Mouse (Mus musculus) limb, embryonic 10.5 days (tissue): Measurements from ENCODE around the gene Skint9. TPM values are rescaled to one million over a fixed set of nuclear protein-coding genes. Genes with fewer than 3 reads are reported as not detected.
"Not testable (repeated sequence)": the region's sequence is repeated elsewhere in the genome, so short reads cannot be mapped to it uniquely, and the experiment has no call there.

Experiments used
- DNase-seq: peaks from one replicate; pipeline ENCODE4 v3.0.0-alpha.2; 2017; ENCODE audit warnings: low spot score
- H3K27ac ChIP-seq: fragments of 300-500 bp; sonication (generic); 2 replicates; pipeline ENCODE4 v1.5.1; 2016; ENCODE audit warnings: mild to moderate bottlenecking
- H3K27me3 ChIP-seq: fragments of 300-500 bp; sonication (generic); 2 replicates; pipeline ENCODE4 v1.6.1; 2016; ENCODE audit warnings: low read depth, mild to moderate bottlenecking; ENCODE audit not compliant: poor library complexity, severe bottlenecking
- H3K36me3 ChIP-seq: fragments of 300-500 bp; sonication (generic); 2 replicates; pipeline ENCODE4 v1.6.1; 2016; ENCODE audit warnings: mild to moderate bottlenecking, moderate library complexity
- H3K4me1 ChIP-seq: fragments of 300-500 bp; sonication (generic); 2 replicates; pipeline ENCODE4 v1.6.1; 2016
- H3K4me3 ChIP-seq: fragments of 300-500 bp; sonication (generic); 2 replicates; pipeline ENCODE4 v1.5.1; 2016; ENCODE audit warnings: mild to moderate bottlenecking, moderate library complexity
- H3K9me3 ChIP-seq: fragments of 300-500 bp; sonication (generic); replicated peaks from 2 replicates; pipeline ENCODE4 v1.6.1; 2016; ENCODE audit warnings: mild to moderate bottlenecking
- WGBS: fragments of 180-500 bp; shearing (Covaris S2); methylation state at CpG from one replicate; pipeline ENCODE4 v1.1.7; 2016; 5-methylcytosine and 5-hydroxymethylcytosine counted together
- polyA plus RNA-seq: library from polyadenylated mRNA; unstranded; fragments of >200 nt; fragmentation: Nextera tagmentation; extraction: Ambion mirVana; gene quantifications from 2 replicates; pipeline ENCODE4 v1.2.1, GENCODE M21; 2016

Skint9 gene
- polyA plus RNA-seq: not detected in 2 replicates

DNA sequence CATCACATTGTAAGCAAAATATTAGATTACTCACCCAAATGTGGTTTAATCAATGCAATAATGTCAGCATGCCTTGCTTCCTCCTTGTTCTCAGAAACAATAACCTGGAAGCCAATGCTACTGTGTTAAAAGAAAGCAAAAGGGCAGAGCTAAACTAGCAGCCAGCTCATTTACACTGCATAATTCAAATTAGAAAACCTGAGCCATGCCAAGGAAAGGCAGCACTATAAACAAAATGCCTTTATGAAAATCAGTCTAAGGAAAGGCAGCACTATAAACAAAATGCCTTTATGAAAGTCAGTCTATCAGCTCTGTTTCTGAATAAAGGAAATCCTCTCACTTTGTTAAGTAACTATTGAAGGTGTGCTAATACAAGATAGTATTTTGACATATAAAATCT, at the start of gene Skint9:
Gene Skint9, minus strand, starts transcription at position 101 of the 400 bp plus-strand sequence.
- no peak for DNase-seq
- Histone ChIP-seq H3K27me3 (no peaks in the 10 kb centered on the region), H3K27ac (no peak within 1 kb of the TSS), H3K4me3 (no peak within 1 kb of the TSS), H3K36me3 (no peaks in the 10 kb centered on the region), H3K4me1 (no peaks in the 10 kb centered on the region), H3K9me3 (peaks cover 9% of the 10 kb centered on the region)

DNA sequence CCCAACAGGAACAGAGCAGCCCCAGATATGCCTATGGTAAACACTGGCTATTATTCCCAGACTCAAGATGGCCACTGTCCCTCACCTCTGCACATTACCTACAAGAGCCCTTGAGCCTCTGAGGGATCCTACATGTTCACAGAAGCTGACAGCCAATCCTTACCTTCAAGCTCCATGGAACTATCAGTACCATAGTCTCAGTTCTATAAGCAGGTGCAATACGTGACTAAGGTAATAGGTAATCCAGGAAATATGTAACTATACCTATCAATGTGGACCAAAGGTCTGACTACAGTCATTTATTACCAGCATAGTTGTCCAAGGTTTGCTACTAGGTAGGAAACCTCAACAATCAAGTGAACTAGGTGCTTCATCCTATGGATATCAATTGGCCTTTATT, 1.1 kb downstream of the Skint9 start:
- no peak for DNase-seq
- H3K9me3 ChIP-seq: peaks cover 8% of the 10 kb centered on the region
- no peak overlapping the region for H3K4me3 ChIP-seq
- no peaks in the 10 kb centered on the region for H3K27me3 ChIP-seq
- no peaks in the 10 kb centered on the region for H3K4me1 ChIP-seq
- H3K27ac ChIP-seq: no peak overlapping the region
- WGBS: 71% methylated on average over 1 of the region's 1 CpGs
- no peaks in the 10 kb centered on the region for H3K36me3 ChIP-seq

DNA sequence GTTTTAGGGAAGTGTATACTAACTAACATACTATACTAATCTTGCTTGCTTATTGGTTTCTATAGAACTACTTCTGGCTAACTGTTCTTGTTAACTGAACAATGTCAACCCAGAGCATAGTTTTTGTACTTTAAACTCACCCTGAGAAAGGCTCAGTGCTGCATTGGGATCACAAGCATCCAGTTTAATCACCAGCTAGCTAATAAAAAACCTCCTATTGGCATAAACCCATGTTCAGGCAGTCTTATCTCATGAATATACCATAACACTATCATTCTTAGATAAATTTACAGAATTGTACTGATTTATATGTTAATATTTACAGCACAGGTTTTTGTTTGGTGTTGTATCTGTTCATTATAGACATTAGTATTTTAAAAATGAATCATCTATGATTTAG, 1.6 kb downstream of the Skint9 start:
- Histone ChIP-seq H3K4me3 (no peak overlapping the region), H3K27me3 (no peaks in the 10 kb centered on the region), H3K36me3 (no peaks in the 10 kb centered on the region), H3K27ac (no peak overlapping the region), H3K4me1 (no peaks in the 10 kb centered on the region), H3K9me3 (peaks cover 3% of the 10 kb centered on the region; the same call in 1 of the 2 replicates)
- DNase-seq: no peak

DNA sequence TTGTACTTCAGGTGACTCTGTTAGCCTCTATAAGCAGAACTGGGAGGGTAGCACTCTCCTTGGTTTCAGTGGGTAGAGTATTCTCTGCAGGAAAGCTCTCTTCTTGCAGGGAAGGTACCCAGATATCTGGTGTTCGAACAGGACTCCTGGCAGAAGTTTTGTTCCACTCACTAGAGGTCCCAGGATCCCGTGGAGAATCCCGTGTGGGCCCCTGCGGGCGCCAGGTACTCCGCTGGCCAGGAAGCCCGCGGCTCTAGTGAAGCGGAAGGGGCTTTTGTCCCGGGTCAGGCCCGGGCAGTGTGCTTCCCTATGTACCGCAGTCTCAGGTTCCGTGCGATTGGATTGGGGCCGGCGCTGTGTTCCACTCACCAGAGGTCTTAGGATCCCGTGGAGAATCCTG, 84.7 kb downstream of the Skint9 start:
- not testable (repeated sequence) for DNase-seq, H3K27ac ChIP-seq, H3K36me3 ChIP-seq, H3K4me3 ChIP-seq, H3K27me3 ChIP-seq, H3K4me1 ChIP-seq, H3K9me3 ChIP-seq
- 96% methylated on average over 16 of the region's 17 CpGs for WGBS

Other genes starting within 250 kb of the Skint9 start
- not detected in 2 replicates for gene Skint3, start 201.7 kb downstream of the Skint9 start, polyA plus RNA-seq
- gene Skint2, start 123.2 kb upstream of the Skint9 start, polyA plus RNA-seq: not detected in 2 replicates